Mouse (Mus musculus) forebrain, embryonic 11.5 days (tissue): ENCODE data around the gene Slc31a2. TPM values are rescaled to one million over a fixed set of nuclear protein-coding genes. Genes with fewer than 3 reads are reported as not detected.

Experiments
- ATAC-seq: fragments of 200-750 bp; cut with Nextera tagmentation; replicated peaks from 2 replicates; pipeline ENCODE4 v1.8.0; 2017; ENCODE audit warnings: moderate TSS enrichment; ENCODE audit not compliant: low FRiP score
- DNase-seq: peaks from one replicate; pipeline ENCODE4 v3.0.0-alpha.2; 2017; ENCODE audit warnings: low spot score
- H3K27ac ChIP-seq: fragments of 300-500 bp; sonication (generic); 2 replicates; pipeline ENCODE4 v1.5.1; 2014; ENCODE audit warnings: low read depth, low read length
- H3K27me3 ChIP-seq: fragments of 300-500 bp; sonication (generic); 2 replicates; pipeline ENCODE4 v1.6.1; 2014; ENCODE audit warnings: mild to moderate bottlenecking, low read length, mixed read lengths; ENCODE audit not compliant: control insufficient read depth, insufficient read depth
- H3K36me3 ChIP-seq: fragments of 300-500 bp; sonication (generic); 2 replicates; pipeline ENCODE4 v1.6.1; 2014; ENCODE audit warnings: mild to moderate bottlenecking, low read length, moderate library complexity, mixed read lengths; ENCODE audit not compliant: control insufficient read depth, insufficient read depth
- H3K4me1 ChIP-seq: fragments of 300-500 bp; sonication (generic); replicated peaks from 2 replicates; pipeline ENCODE4 v1.6.1; 2014; ENCODE audit warnings: low read length, mixed read lengths; ENCODE audit not compliant: control insufficient read depth, insufficient read depth
- H3K4me2 ChIP-seq: fragments of 300-500 bp; sonication (generic); 2 replicates; pipeline ENCODE4 v1.6.1; 2014; ENCODE audit warnings: low read depth, mild to moderate bottlenecking, low read length, moderate library complexity, mixed read lengths; ENCODE audit not compliant: severe bottlenecking
- H3K4me3 ChIP-seq: fragments of 300-500 bp; sonication (generic); 2 replicates; pipeline ENCODE4 v1.5.1; 2014; ENCODE audit warnings: low read depth, low read length
- H3K9ac ChIP-seq: fragments of 300-500 bp; sonication (generic); 2 replicates; pipeline ENCODE4 v1.6.1; 2014; ENCODE audit warnings: low read length
- H3K9me3 ChIP-seq: fragments of 300-500 bp; sonication (generic); 2 replicates; pipeline ENCODE4 v1.6.1; 2016; ENCODE audit warnings: low read length, mixed read lengths; ENCODE audit not compliant: control insufficient read depth
- WGBS: fragments of 180-500 bp; shearing (Covaris S2); extraction: QIAGEN DNeasy Blood & Tissue Kit; methylation state at CpG from one replicate; pipeline ENCODE4 v1.1.7; 2014; 5-methylcytosine and 5-hydroxymethylcytosine counted together
- polyA plus RNA-seq: library from polyadenylated mRNA; unstranded; fragments of >200 nt; fragmentation: Nextera tagmentation; extraction: Ambion mirVana; gene quantifications from 2 replicates; pipeline ENCODE4 v1.2.1, GENCODE M21; 2014

Slc31a2 gene
- polyA plus RNA-seq, 1 experiment from 2014 or later, result 7.9 TPM

DNA sequence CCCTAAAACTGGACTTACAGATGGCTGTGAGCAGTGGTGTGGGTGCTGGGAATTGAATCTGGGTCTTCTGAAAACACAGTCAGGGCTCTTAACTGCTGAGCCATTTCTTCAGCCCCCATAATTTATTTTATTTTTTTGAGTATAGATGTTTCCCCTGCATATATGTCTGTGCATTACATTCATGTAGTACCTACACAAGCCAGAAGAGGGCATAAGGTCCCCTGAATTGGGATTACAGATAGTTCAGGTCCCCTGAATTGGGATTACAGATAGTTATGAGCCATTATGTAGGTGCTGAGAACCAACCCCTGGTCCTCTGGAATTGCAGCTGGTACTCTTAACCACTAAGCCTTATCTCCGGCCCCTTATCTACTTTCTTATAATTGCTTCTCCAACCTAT lies 81.6 kb downstream of the Slc31a2 start:
- Histone ChIP-seq H3K9me3 (no peaks in the 10 kb centered on the region), H3K4me1 (no peaks in the 10 kb centered on the region), H3K36me3 (no peaks in the 10 kb centered on the region), H3K9ac (no peak overlapping the region), H3K4me2 (no peak overlapping the region), H3K4me3 (no peak overlapping the region), H3K27ac (no peak overlapping the region), H3K27me3 (no peaks in the 10 kb centered on the region)
- 93% methylated on average over 1 of the region's 1 CpGs for WGBS
- ATAC-seq (no peak), DNase-seq (no peak)

DNA sequence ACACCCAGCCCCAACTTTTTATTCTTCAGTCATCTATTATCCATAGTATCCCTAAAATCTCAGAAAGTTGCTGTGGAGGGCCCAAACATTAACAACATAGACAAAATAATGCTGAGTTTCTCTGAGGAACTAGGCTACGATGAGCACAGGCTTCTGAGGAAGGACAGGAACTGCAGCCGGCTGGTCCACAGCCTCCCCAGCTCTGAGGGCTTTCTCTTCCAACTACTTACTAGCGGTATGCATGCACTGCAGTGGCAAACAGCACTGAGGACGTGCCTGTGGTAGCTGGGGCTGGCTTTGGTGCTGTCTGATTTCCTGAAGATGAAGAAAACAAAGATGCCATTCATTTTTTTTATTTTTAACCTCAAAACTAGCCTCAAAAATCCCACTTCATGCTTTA lies 83.5 kb downstream of the Slc31a2 start:
- H3K4me1 ChIP-seq, result no peaks in the 10 kb centered on the region
- ATAC-seq, result no peak
- no peak overlapping the region for H3K4me3 ChIP-seq
- WGBS, result 84% methylated on average over 4 of the region's 4 CpGs
- no peak overlapping the region for H3K9ac ChIP-seq
- H3K27me3 ChIP-seq, result no peaks in the 10 kb centered on the region
- H3K4me2 ChIP-seq, result no peak overlapping the region
- DNase-seq, result no peak
- H3K9me3 ChIP-seq, result no peaks in the 10 kb centered on the region
- H3K36me3 ChIP-seq, result no peaks in the 10 kb centered on the region
- no peak overlapping the region for H3K27ac ChIP-seq

DNA sequence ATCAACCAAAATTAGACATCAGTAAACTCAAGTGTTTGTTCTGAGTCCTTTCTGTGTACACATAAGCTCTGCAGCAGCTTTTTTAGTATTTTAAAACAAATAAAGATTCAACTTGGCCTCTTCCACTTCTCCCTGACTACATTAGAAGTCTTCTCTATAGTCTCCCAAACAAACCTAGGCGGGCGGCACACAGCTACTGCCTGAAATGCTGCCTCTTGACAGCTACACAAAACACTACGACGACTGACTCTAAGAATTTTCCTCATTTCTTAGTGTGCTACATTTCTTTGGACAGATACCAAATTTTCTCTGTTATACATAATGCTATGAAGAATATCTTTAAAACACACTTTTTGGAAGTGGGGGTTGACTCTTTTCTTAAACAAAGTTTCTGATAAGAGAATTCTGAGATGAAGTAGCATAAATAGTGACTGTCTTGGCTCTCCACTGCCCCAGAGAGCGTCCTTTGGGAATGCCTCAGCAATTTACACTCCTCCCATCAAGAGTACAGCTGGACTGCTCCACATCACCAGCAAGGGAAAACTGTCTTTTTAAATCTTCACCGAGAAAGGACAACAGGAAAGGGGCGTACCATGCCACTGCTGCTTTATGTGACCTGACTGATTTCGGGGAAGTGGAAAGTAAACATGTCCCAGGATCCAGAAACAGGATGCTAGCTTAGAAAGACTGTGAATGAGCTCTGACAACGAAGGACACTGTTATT lies 85.4 kb downstream of the Slc31a2 start:
- no peak for DNase-seq
- Histone ChIP-seq H3K4me3 (no peak overlapping the region), H3K27me3 (no peaks in the 10 kb centered on the region), H3K9me3 (no peaks in the 10 kb centered on the region), H3K4me1 (no peaks in the 10 kb centered on the region), H3K4me2 (no peak overlapping the region), H3K36me3 (no peaks in the 10 kb centered on the region), H3K9ac (no peak overlapping the region), H3K27ac (no peak overlapping the region)
- ATAC-seq, result no peak
- 85% methylated on average over 9 of the region's 9 CpGs for WGBS

Other genes starting within 250 kb of the Slc31a2 start
- gene Mup20, start 208.4 kb upstream of the Slc31a2 start, polyA plus RNA-seq, result not detected in 2 replicates
- not detected in 2 replicates for gene Mup3, start 175.2 kb upstream of the Slc31a2 start, polyA plus RNA-seq
- gene Mup21, start 111.7 kb upstream of the Slc31a2 start, polyA plus RNA-seq, result not detected in 2 replicates
- 26.3 and 28.7 TPM in 2 replicates for gene Zfp37, start 31.5 kb upstream of the Slc31a2 start, polyA plus RNA-seq
- 18.5 and 23.4 TPM in 2 replicates for gene Fkbp15, start 98.0 kb downstream of the Slc31a2 start, polyA plus RNA-seq
- 49.9 and 51.7 TPM in 2 replicates for gene Slc31a1, start 98.2 kb downstream of the Slc31a2 start, polyA plus RNA-seq
- gene Cdc26, start 146.1 kb downstream of the Slc31a2 start, polyA plus RNA-seq, result 185 and 190 TPM in 2 replicates
- gene Prpf4, start 146.2 kb downstream of the Slc31a2 start, polyA plus RNA-seq, result 34.9 and 35.7 TPM in 2 replicates
- not detected in 2 replicates for gene Rnf183, start 172.7 kb downstream of the Slc31a2 start, polyA plus RNA-seq
- 11.5 and 14.3 TPM in 2 replicates for gene Wdr31, start 208.3 kb downstream of the Slc31a2 start, polyA plus RNA-seq
- gene Bspry, start 217.5 kb downstream of the Slc31a2 start, polyA plus RNA-seq, result 0.96 and 0.98 TPM in 2 replicates
- gene Hdhd3, start 240.9 kb downstream of the Slc31a2 start, polyA plus RNA-seq, result 9.1 and 10.1 TPM in 2 replicates